ENCODE assay signal across 9 mouse cellular contexts in the genomic region with DNA sequence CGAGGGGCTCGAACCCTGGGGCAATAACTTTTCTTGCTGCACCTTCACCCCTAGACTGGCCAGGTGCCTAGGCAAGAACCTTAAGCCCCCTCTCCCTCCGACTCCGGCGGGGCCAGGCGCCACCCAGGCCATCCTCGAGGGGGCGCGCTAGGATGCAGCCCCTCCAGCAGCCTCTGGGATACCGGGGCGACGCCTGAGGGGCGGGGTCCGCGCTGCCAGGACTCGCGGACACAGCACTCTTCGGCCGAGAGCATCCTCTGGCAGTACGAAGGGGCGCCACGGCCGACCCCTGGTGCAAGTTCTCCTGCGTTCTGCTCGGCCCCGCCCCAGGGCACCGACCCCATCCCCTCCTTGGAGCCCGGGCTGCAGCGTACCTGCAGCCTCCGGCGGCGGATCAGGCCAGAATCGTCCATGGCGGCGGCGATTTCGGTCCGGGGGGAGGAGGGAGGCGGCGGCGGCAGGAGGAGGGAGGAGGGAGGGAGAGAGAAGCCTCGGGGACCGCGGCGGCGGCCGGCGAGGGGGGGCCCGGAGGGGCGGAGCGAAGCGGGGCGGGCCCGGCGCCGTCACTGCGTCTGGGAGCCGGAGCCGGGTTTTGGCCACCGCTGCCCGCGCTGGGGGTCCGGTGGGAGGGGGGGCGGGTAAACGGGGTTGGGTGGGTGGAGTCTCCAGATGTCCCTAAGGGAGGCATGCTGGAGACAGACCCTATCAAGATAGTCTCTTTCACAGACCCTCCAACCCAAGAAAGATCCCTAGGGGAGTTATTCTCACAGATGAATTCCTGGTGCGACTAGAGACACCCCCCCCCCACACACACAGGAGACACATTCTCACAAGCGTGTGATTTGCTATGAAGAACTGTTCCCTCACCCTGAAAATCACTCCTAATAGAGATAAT. TPM values are rescaled to one million over a fixed set of nuclear protein-coding genes. Genes with fewer than 3 reads are reported as not detected.
DNase-seq lines count a peak whose midpoint lies in the region; ATAC-seq and TF ChIP-seq lines count a peak whose summit lies in the region.
"Had no signal": no experiment of that assay in that cellular context is flagged by ENCODE, and none has a peak within 500 bp of the region (broad histone marks: within the 10 kb centered on the region; RNA-seq: fewer than 3 reads in every experiment).

No protein-coding gene starts in this region.

- TF ChIP-seq CTCF in midbrain, postnatal 0 days (IDR thresholded peaks at IDR 0.05): peak; percentile 70

- H3K27ac ChIP-seq in kidney, embryonic 15.5 days: no peak overlapping the region
- H3K27ac ChIP-seq in hindbrain, embryonic 16.5 days (ENCODE audit: low read depth, low read length): peak overlapping the region; percentile 89
- peak overlapping the region; percentile 84 for H3K27ac ChIP-seq in midbrain, postnatal 0 days (ENCODE audit: low read depth, low read length)

- no peaks in the 10 kb centered on the region for H3K36me3 ChIP-seq in kidney, embryonic 15.5 days
- no peaks in the 10 kb centered on the region for H3K36me3 ChIP-seq in hindbrain, embryonic 16.5 days (ENCODE audit: control insufficient read depth, insufficient read depth, low read length)
- H3K36me3 ChIP-seq in midbrain, postnatal 0 days (ENCODE audit: insufficient read depth, low read length): no peaks in the 10 kb centered on the region

- peaks cover 20% of the 10 kb centered on the region for H3K4me1 ChIP-seq in kidney, embryonic 15.5 days
- peaks cover 17% of the 10 kb centered on the region for H3K4me1 ChIP-seq in hindbrain, embryonic 16.5 days (ENCODE audit: control insufficient read depth, insufficient read depth, low read depth, low read length)
- H3K4me1 ChIP-seq in midbrain, postnatal 0 days (ENCODE audit: insufficient read depth, low read length): no peaks in the 10 kb centered on the region; the same call in 1 of the 2 replicates

- no peak overlapping the region for H3K9ac ChIP-seq in kidney, embryonic 15.5 days
- H3K9ac ChIP-seq in hindbrain, embryonic 16.5 days (ENCODE audit: low read depth, low read length): peak overlapping the region; percentile 88
- peak overlapping the region; percentile 83 for H3K9ac ChIP-seq in midbrain, postnatal 0 days (replicated peaks; ENCODE audit: low read length, poor library complexity, severe bottlenecking)

- H3K4me2 ChIP-seq in kidney, embryonic 15.5 days: peak overlapping the region; percentile 84
- H3K4me2 ChIP-seq in hindbrain, embryonic 16.5 days (ENCODE audit: low read length): peak overlapping the region; percentile 84
- H3K4me2 ChIP-seq in midbrain, postnatal 0 days (ENCODE audit: low read depth, low read length, poor library complexity, severe bottlenecking): peak overlapping the region; percentile 69

- under 1% methylated on average over 62 of the region's 67 CpGs for WGBS in kidney, embryonic 15.5 days
- WGBS in hindbrain, embryonic 16.5 days: 0% methylated on average over 30 of the region's 67 CpGs
- WGBS in midbrain, postnatal 0 days: 1% methylated on average over 31 of the region's 67 CpGs

- peaks cover 88% of the 10 kb centered on the region for H3K27me3 ChIP-seq in kidney, embryonic 15.5 days
- H3K27me3 ChIP-seq in hindbrain, embryonic 16.5 days (replicated peaks; ENCODE audit: control insufficient read depth, insufficient read depth, low read length): peaks cover 14% of the 10 kb centered on the region
- peaks cover 11% of the 10 kb centered on the region for H3K27me3 ChIP-seq in midbrain, postnatal 0 days (ENCODE audit: insufficient read depth, low read length)

- peak; percentile 43; the same call in 1 of the 2 replicates for ATAC-seq in kidney, embryonic 15.5 days (replicated peaks; ENCODE audit: low FRiP score)
- peak; percentile 62 for ATAC-seq in hindbrain, embryonic 16.5 days
- peak; percentile 61 for ATAC-seq in midbrain, postnatal 0 days (ENCODE audit: low FRiP score)
- no peak for ATAC-seq in monocyte, adult 5-6 weeks (replicated peaks; ENCODE audit: insufficient number of reproducible peaks, low FRiP score, low TSS enrichment, poor library complexity, severe bottlenecking)

- no peaks in the 10 kb centered on the region for H3K9me3 ChIP-seq in kidney, embryonic 15.5 days (replicated peaks)
- H3K9me3 ChIP-seq in hindbrain, embryonic 16.5 days (ENCODE audit: control insufficient read depth, low read length): no peaks in the 10 kb centered on the region
- no peaks in the 10 kb centered on the region for H3K9me3 ChIP-seq in midbrain, postnatal 0 days (ENCODE audit: low read length)

- DNase-seq in kidney, postnatal 36 days: no peak
- peak; percentile 90 for DNase-seq in MN1 (ENCODE audit: low spot score)
- DNase-seq in embryo, embryonic 10.5 days (ENCODE audit: low spot score): peak; percentile 67
- DNase-seq in midbrain, postnatal 0 days (ENCODE audit: low spot score): peak; percentile 50
- DNase-seq in yolk sac, embryonic 10.5 days (ENCODE audit: low spot score): no peak

- peak overlapping the region; percentile 48 for H3K4me3 ChIP-seq in kidney, embryonic 15.5 days (replicated peaks)
- H3K4me3 ChIP-seq in hindbrain, embryonic 16.5 days (ENCODE audit: low read length): peak overlapping the region; percentile 77
- peak overlapping the region; percentile 77 for H3K4me3 ChIP-seq in midbrain, postnatal 0 days (ENCODE audit: low read depth, low read length)

RNA-seq across cellular contexts. Expression of gene Rtbdn, which starts 0.9 kb away (rescaled TPM):
- polyA plus RNA-seq in kidney, embryonic 15.5 days (2015; fragmentation: Nextera tagmentation; extraction: Ambion mirVana): 0.45 and 0.49 TPM in 2 replicates
- 3.0 and 3.2 TPM in 2 replicates for polyA plus RNA-seq in hindbrain, embryonic 16.5 days (2015; fragmentation: Nextera tagmentation; extraction: Ambion mirVana)
- 4.5 and 6.2 TPM in 2 replicates for total RNA-seq in midbrain, postnatal 0 days (2014; rRNA removed)
- 4.8 and 5.3 TPM in 2 replicates for polyA plus RNA-seq in midbrain, postnatal 0 days (2015; fragmentation: Nextera tagmentation; extraction: Ambion mirVana)
- not detected in 3 replicates for total RNA-seq in monocyte, adult 5-6 weeks (2017)

RNA-seq across cellular contexts. Expression of gene Mast1, which starts 8.7 kb away (rescaled TPM):
- 0.40 and 0.48 TPM in 2 replicates for polyA plus RNA-seq in kidney, embryonic 15.5 days (2015; fragmentation: Nextera tagmentation; extraction: Ambion mirVana)
- 71.4 and 77.4 TPM in 2 replicates for polyA plus RNA-seq in hindbrain, embryonic 16.5 days (2015; fragmentation: Nextera tagmentation; extraction: Ambion mirVana)
- total RNA-seq in midbrain, postnatal 0 days (2014; rRNA removed): 85.9 and 92.0 TPM in 2 replicates
- polyA plus RNA-seq in midbrain, postnatal 0 days (2015; fragmentation: Nextera tagmentation; extraction: Ambion mirVana): 79.8 and 89.0 TPM in 2 replicates
- total RNA-seq in monocyte, adult 5-6 weeks (2017): 0.11 TPM in 1 of 3 replicates, not detected in the others

RNA-seq across cellular contexts. Expression of gene Gm49661, which starts 23.4 kb away (rescaled TPM):
- not detected in 2 replicates for polyA plus RNA-seq in kidney, embryonic 15.5 days (2015; fragmentation: Nextera tagmentation; extraction: Ambion mirVana)
- polyA plus RNA-seq in hindbrain, embryonic 16.5 days (2015; fragmentation: Nextera tagmentation; extraction: Ambion mirVana): not detected in 2 replicates
- not detected in 2 replicates for total RNA-seq in midbrain, postnatal 0 days (2014; rRNA removed)
- polyA plus RNA-seq in midbrain, postnatal 0 days (2015; fragmentation: Nextera tagmentation; extraction: Ambion mirVana): not detected in 2 replicates
- not detected in 3 replicates for total RNA-seq in monocyte, adult 5-6 weeks (2017)
- total RNA-seq: left cerebral cortex, adult 18-20 months had no signal

RNA-seq across cellular contexts. Expression of gene Prdx2, which starts 23.5 kb away (rescaled TPM):
- 808 and 824 TPM in 2 replicates for polyA plus RNA-seq in kidney, embryonic 15.5 days (2015; fragmentation: Nextera tagmentation; extraction: Ambion mirVana)
- polyA plus RNA-seq in hindbrain, embryonic 16.5 days (2015; fragmentation: Nextera tagmentation; extraction: Ambion mirVana): 1,040 and 1,063 TPM in 2 replicates
- total RNA-seq in midbrain, postnatal 0 days (2014; rRNA removed): 720 and 802 TPM in 2 replicates
- 904 and 934 TPM in 2 replicates for polyA plus RNA-seq in midbrain, postnatal 0 days (2015; fragmentation: Nextera tagmentation; extraction: Ambion mirVana)
- 153 to 207 TPM (median 196 TPM) in 3 replicates for total RNA-seq in monocyte, adult 5-6 weeks (2017)

RNA-seq across cellular contexts. Expression of gene Rnaseh2a, which starts 23.7 kb away (rescaled TPM):
- 125 and 129 TPM in 2 replicates for polyA plus RNA-seq in kidney, embryonic 15.5 days (2015; fragmentation: Nextera tagmentation; extraction: Ambion mirVana)
- 55.8 and 57.5 TPM in 2 replicates for polyA plus RNA-seq in hindbrain, embryonic 16.5 days (2015; fragmentation: Nextera tagmentation; extraction: Ambion mirVana)
- 40.5 and 48.9 TPM in 2 replicates for total RNA-seq in midbrain, postnatal 0 days (2014; rRNA removed)
- polyA plus RNA-seq in midbrain, postnatal 0 days (2015; fragmentation: Nextera tagmentation; extraction: Ambion mirVana): 36.5 and 39.7 TPM in 2 replicates
- total RNA-seq in monocyte, adult 5-6 weeks (2017): 43.9 to 58.8 TPM (median 58.1 TPM) in 3 replicates

Comparison
In these comparisons a context has a peak if more than half of its experiments do, and no peak if none do; other contexts are left out.
1. DNase-seq: peak in MN1 (single experiment), embryo, embryonic 10.5 days (single experiment) and midbrain, postnatal 0 days (single experiment); none in kidney, postnatal 36 days (0 of 2) and yolk sac, embryonic 10.5 days (single experiment).
2. RNA of gene Mast1, which starts 8.7 kb away (polyA plus RNA-seq): 79.8 to 89.0 TPM in midbrain, postnatal 0 days and 71.4 to 77.4 TPM in hindbrain, embryonic 16.5 days; 0.40 to 0.48 TPM in kidney, embryonic 15.5 days; every median in the first group is over 10 times any median in the second.
3. Peak in every context shown above with its lines, with median percentiles within 50 percentile points of each other: H3K4me2 ChIP-seq and H3K4me3 ChIP-seq.